Mouse (Mus musculus): ENCODE data around the gene Luc7l3.

DNA sequence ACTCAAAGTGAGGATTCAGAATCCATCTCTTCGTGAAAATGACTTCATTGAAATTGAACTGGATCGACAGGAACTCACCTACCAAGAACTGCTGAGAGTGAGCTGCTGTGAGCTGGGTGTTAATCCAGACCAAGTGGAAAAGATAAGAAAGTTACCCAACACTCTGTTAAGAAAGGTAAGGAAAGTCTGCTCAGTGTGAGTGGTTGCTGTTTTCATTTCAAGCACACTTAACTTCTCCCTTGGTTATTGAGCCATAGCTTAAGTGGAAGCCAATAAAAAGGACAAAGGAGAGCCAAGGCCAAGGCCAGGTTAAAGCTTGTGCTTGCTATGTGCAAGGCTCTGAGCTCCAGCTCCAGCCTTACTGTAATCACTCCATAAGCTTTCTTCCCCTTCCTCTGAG, 16.6 kb upstream of the Luc7l3 start:
- TF ChIP-seq CTCF (IDR thresholded peaks at IDR 0.05; ENCODE audit: borderline replicate concordance, control insufficient read depth, extremely low read depth, insufficient read depth, low read length, poor library complexity) (no peak), POLR2A (IDR thresholded peaks at IDR 0.05; ENCODE audit: control insufficient read depth, extremely low read depth, insufficient read depth, low read length, poor library complexity) (no peak)
